Mouse (Mus musculus) liver, postnatal 0 days (tissue): ENCODE data around the gene Upf1. TPM values are rescaled to one million over a fixed set of nuclear protein-coding genes. Genes with fewer than 3 reads are reported as not detected.

Experiments
- ATAC-seq: fragments of 200-750 bp; cut with Nextera tagmentation; 2 replicates; pipeline ENCODE4 v1.8.0; 2017; ENCODE audit warnings: mild to moderate bottlenecking, moderate library complexity
- DNase-seq: peaks from one replicate; pipeline ENCODE4 v3.0.0-alpha.2; 2016
- H3K27ac ChIP-seq: fragments of 300-500 bp; sonication (generic); 2 replicates; pipeline ENCODE4 v1.5.1; 2014; ENCODE audit warnings: antibody characterized with exemption, moderate library complexity, mild to moderate bottlenecking, low read depth
- H3K27me3 ChIP-seq: fragments of 300-500 bp; sonication (generic); 2 replicates; pipeline ENCODE4 v1.6.1; 2014; ENCODE audit warnings: low read length, control low read depth, mixed read lengths; ENCODE audit not compliant: insufficient read depth
- H3K36me3 ChIP-seq: fragments of 300-500 bp; sonication (generic); replicated peaks from 2 replicates; pipeline ENCODE4 v1.6.1; 2014; ENCODE audit warnings: mild to moderate bottlenecking, control low read depth, low read length, moderate library complexity, mixed read lengths; ENCODE audit not compliant: insufficient read depth
- H3K4me1 ChIP-seq: fragments of 300-500 bp; sonication (generic); 2 replicates; pipeline ENCODE4 v1.6.1; 2014; ENCODE audit warnings: antibody characterized with exemption, mild to moderate bottlenecking, control low read depth; ENCODE audit not compliant: insufficient read depth
- H3K4me2 ChIP-seq: fragments of 300-500 bp; sonication (generic); 2 replicates; pipeline ENCODE4 v1.6.1; 2014; ENCODE audit warnings: low read depth, mild to moderate bottlenecking, low read length, moderate library complexity, mixed read lengths
- H3K4me3 ChIP-seq: fragments of 300-500 bp; sonication (generic); 2 replicates; pipeline ENCODE4 v1.5.1; 2014; ENCODE audit warnings: low read depth, low read length
- H3K9ac ChIP-seq: fragments of 300-500 bp; sonication (generic); replicated peaks from 2 replicates; pipeline ENCODE4 v1.6.1; 2014; ENCODE audit warnings: mild to moderate bottlenecking, moderate library complexity
- H3K9me3 ChIP-seq: fragments of 300-500 bp; sonication (generic); 2 replicates; pipeline ENCODE4 v1.6.1; 2016; ENCODE audit warnings: mild to moderate bottlenecking, control low read depth, low read length, mixed read lengths
- CTCF ChIP-seq: sonication (generic); IDR thresholded peaks from 2 replicates; pipeline ENCODE4 v1.5.1; 2016; ENCODE audit warnings: antibody characterized with exemption, low read depth
- EP300 ChIP-seq: IDR thresholded peaks from 2 replicates; pipeline ENCODE4 v1.6.1; 2016; ENCODE audit warnings: antibody characterized with exemption, low read depth, mild to moderate bottlenecking
- WGBS: fragments of 180-500 bp; shearing (Covaris S2); extraction: QIAGEN DNeasy Blood & Tissue Kit; methylation state at CpG from one replicate; pipeline ENCODE4 v1.1.7; 2014; ENCODE audit not compliant: insufficient replicate concordance; 5-methylcytosine and 5-hydroxymethylcytosine counted together
- polyA plus RNA-seq: library from polyadenylated mRNA; unstranded; fragments of >200 nt; fragmentation: Nextera tagmentation; extraction: Ambion mirVana; gene quantifications from 2 replicates; pipeline ENCODE4 v1.2.1, GENCODE M21; 2015

Gene Upf1
- polyA plus RNA-seq, 1 experiment from 2014 or later, result 7.1 TPM

DNA sequence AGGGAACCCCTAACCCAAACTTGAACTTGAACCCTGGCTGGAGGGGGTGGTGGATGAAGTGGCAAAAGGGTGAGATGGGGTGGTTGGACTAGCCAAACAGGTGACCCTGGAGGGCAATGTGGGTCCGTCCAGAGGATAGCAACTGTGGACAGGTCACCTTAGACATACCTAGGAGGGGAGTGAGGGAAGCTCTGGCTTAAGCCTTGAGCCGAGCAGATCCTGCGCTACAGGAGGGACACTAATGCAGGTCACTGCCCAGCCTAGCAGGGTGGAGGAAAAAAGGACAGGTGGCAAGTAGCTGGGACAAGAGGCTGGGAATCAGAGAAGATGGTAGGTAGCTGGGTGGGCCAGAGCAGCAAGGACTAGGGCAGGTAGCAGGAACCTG lies 1.1 kb downstream of the Upf1 start:
- H3K4me3 ChIP-seq, result peak overlapping the region; percentile 91
- H3K36me3 ChIP-seq, result peaks cover 26% of the 10 kb centered on the region
- peak overlapping the region; percentile 100 for H3K9ac ChIP-seq
- H3K27ac ChIP-seq, result peak overlapping the region; percentile 98
- 23% methylated on average over 3 of the region's 3 CpGs for WGBS
- peaks cover 73% of the 10 kb centered on the region for H3K4me1 ChIP-seq
- DNase-seq (no peak), ATAC-seq (no peak)
- no peaks in the 10 kb centered on the region for H3K9me3 ChIP-seq
- H3K27me3 ChIP-seq, result no peaks in the 10 kb centered on the region
- no peak for TF ChIP-seq CTCF
- TF ChIP-seq EP300, result no peak
- H3K4me2 ChIP-seq, result peak overlapping the region; percentile 96

DNA sequence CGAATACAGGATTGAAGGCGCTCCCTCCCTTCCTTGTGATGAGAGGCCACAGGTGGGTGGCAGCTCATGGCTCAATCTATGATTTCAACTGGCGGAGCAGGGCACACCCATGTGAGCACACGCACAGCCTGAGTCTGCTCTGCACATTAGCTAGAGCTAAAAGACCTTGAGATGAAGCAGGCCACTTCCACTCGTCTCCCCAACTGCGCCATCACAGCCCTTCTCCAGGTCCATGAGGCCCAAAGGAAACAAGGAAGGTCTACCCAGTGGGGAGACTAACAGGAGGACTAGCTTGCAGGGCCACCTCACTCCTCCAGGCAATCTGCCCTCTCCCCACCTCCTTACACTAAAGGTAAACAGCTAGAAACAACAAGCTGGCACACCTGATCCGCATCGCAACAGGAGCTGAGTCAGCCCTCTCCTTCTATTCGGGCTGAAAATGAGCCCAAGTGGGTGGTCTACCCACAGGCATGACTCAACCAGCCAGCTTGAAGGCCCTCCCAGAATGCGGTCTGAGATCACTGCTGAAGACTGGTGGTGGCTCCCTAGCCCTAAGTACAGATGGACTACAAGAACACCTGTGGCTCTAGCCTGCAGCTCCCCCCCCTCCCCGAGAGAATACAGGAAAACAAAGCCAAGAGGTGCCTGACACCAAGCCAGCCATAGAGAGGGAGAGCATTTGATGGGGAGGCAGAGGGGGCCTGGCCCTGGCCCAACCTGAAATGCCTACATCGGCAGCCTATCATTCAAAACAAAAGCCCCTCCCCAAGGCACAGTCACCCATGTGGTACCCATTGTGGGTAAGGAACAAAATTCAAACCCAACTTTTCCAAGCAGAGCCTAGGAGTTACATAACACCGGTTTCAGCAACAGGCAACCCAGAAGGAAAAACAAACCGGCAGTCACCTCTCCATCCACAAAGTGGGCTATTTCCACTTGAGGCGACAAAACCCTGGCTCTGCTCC lies 1.8 kb downstream of the Upf1 start:
- peaks cover 71% of the 10 kb centered on the region for H3K4me1 ChIP-seq
- peaks cover 29% of the 10 kb centered on the region for H3K36me3 ChIP-seq
- DNase-seq (no peak), ATAC-seq (no peak)
- H3K4me3 ChIP-seq, result peak overlapping the region; percentile 91
- WGBS, result 33% methylated on average over 15 of the region's 15 CpGs
- peak overlapping the region; percentile 96 for H3K4me2 ChIP-seq
- no peaks in the 10 kb centered on the region for H3K27me3 ChIP-seq
- no peaks in the 10 kb centered on the region for H3K9me3 ChIP-seq
- peak overlapping the region; percentile 98 for H3K27ac ChIP-seq
- TF ChIP-seq CTCF (no peak), EP300 (no peak)
- peak overlapping the region; percentile 100 for H3K9ac ChIP-seq

DNA sequence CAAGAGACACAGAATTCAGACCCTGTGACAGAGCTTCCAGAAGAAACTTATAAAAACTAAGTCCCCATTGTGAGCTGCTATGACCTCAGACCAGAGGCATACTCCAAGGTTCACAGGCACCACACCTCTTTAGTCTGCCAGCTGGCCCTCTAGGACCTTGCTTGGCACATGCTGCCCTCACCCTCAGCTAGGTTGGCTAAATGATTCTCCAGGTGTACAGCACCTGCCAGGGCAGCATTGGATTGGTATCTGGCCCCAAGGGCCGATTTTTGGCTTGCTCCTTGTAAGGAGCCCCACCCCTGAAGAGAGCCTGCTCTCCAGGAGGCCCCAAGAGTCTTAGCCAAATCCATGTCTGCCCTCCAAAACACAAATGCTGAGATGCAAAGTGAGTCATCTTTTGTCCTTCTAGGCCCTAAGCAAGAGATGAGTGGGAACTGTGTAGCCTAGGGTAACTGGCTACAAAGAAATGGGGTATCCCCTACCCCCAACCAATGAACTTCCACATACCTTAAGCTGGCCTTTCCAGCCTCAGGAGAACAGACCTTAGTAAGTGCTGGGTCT lies 5.1 kb downstream of the Upf1 start:
- Histone ChIP-seq H3K4me2 (no peak overlapping the region), H3K36me3 (peaks cover 45% of the 10 kb centered on the region), H3K4me3 (no peak overlapping the region), H3K27me3 (no peaks in the 10 kb centered on the region), H3K4me1 (peaks cover 56% of the 10 kb centered on the region), H3K9ac (no peak overlapping the region), H3K27ac (no peak overlapping the region), H3K9me3 (no peaks in the 10 kb centered on the region)
- ATAC-seq (no peak), DNase-seq (no peak)
- TF ChIP-seq CTCF (no peak), EP300 (no peak)
- WGBS, result 61% methylated on average over 1 of the region's 1 CpGs

DNA sequence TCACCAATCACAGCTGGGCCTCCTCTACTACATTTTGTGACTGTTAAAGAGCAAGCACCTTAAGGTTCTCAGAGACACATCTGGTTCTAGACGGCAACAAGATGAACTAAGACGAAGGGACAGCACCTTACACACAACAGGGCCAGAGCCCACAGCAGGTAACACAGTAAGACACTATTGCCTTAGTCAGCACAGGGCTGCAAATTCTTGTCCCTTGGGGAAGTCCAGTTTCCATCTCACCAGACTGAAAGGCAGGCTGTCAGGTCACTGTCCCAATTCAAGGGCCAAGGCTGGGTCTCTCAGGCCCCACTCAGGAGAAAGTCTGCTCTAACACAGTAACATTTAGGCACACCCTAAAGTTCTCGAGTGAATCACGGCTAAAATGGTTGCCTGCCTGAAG lies 5.6 kb downstream of the Upf1 start:
- ATAC-seq, result no peak
- H3K27ac ChIP-seq, result no peak overlapping the region
- no peaks in the 10 kb centered on the region for H3K27me3 ChIP-seq
- no peak overlapping the region for H3K4me2 ChIP-seq
- TF ChIP-seq EP300, result no peak
- no peak overlapping the region for H3K9ac ChIP-seq
- no peak for DNase-seq
- no peaks in the 10 kb centered on the region for H3K9me3 ChIP-seq
- no peak overlapping the region for H3K4me3 ChIP-seq
- H3K36me3 ChIP-seq, result peaks cover 50% of the 10 kb centered on the region
- peaks cover 56% of the 10 kb centered on the region for H3K4me1 ChIP-seq
- 86% methylated on average over 4 of the region's 4 CpGs for WGBS

DNA sequence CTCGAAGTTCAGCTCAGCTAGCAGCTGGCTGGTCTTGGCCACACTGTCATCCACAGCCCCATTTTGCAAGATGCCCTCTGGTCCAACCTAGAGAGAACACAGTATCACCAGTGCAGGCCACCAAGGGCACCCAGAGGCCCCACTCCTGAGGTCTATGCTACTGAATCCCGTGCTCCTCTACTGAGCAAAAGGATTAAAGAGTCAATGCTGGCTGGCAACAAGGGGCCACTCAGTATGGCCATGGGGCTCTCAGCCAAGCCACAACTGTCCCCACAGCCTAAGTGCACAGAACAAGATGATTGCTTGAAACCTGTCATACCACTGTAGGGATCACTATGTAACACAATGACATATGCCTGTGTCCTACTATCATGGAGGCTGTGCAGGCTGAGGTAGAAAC lies 8.8 kb downstream of the Upf1 start:
- TF ChIP-seq CTCF (no peak), EP300 (no peak)
- DNase-seq (no peak), ATAC-seq (peak; percentile 29)
- Histone ChIP-seq H3K27me3 (no peaks in the 10 kb centered on the region), H3K4me1 (peaks cover 33% of the 10 kb centered on the region), H3K9me3 (no peaks in the 10 kb centered on the region), H3K27ac (0 out of 2 replicates have a peak overlapping the region, but pooled peaks have one; percentile 6), H3K4me2 (no peak overlapping the region), H3K36me3 (peaks cover 77% of the 10 kb centered on the region), H3K4me3 (no peak overlapping the region), H3K9ac (no peak overlapping the region)
- WGBS, result 74% methylated on average over 2 of the region's 2 CpGs

DNA sequence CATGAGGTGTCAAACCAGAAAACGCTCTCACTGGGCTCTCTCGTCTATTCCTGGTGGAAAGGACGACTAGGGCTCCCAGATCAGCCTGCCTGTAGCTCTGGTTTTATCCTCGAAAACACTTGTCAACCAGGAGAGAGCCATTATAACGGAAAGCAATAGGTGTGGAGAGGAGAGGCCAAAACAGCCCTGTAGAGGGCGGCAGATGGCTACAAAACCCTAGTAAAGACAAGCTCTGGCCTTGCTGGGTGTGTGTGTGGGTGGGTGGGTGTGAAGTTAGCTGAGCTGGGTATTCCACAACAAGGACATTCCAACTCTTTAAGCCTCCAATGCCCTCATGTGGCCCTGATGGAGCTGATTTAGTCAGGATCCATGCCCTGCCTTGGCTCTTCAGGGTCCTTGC lies 9.4 kb downstream of the Upf1 start:
- ATAC-seq (peak; percentile 43; the same call in 1 of the 2 replicates), DNase-seq (peak; percentile 63)
- 69% methylated on average over 6 of the region's 6 CpGs for WGBS

More for the DNA sequence above, 9.4 kb downstream of the Upf1 start:
- H3K9ac ChIP-seq, result no peak overlapping the region
- no peak for TF ChIP-seq EP300
- TF ChIP-seq CTCF, result peak; percentile 69
- H3K4me2 ChIP-seq, result no peak overlapping the region
- peaks cover 77% of the 10 kb centered on the region for H3K36me3 ChIP-seq
- H3K27ac ChIP-seq, result 0 out of 2 replicates have a peak overlapping the region, but pooled peaks have one; percentile 6
- H3K9me3 ChIP-seq, result no peaks in the 10 kb centered on the region
- no peak overlapping the region for H3K4me3 ChIP-seq
- H3K4me1 ChIP-seq, result peaks cover 27% of the 10 kb centered on the region
- H3K27me3 ChIP-seq, result no peaks in the 10 kb centered on the region
